Mouse (Mus musculus) kidney, embryonic 16.5 days (tissue): ENCODE data around the gene Btnl4. TPM values are rescaled to one million over a fixed set of nuclear protein-coding genes. Genes with fewer than 3 reads are reported as not detected.
"Not testable (repeated sequence)": the region's sequence is repeated elsewhere in the genome, so short reads cannot be mapped to it uniquely, and the experiment has no call there.

Source experiments
- ATAC-seq: fragments of 200-750 bp; cut with Nextera tagmentation; 2 replicates; pipeline ENCODE4 v1.8.0; 2017; ENCODE audit warnings: moderate TSS enrichment; ENCODE audit not compliant: low FRiP score, low TSS enrichment
- H3K27ac ChIP-seq: fragments of 300-500 bp; sonication (generic); 2 replicates; pipeline ENCODE4 v1.5.1; 2014; ENCODE audit warnings: low read length
- H3K27me3 ChIP-seq: fragments of 300-500 bp; sonication (generic); 2 replicates; pipeline ENCODE4 v1.6.1; 2014; ENCODE audit warnings: low read length, control low read depth, mixed read lengths; ENCODE audit not compliant: insufficient read depth
- H3K36me3 ChIP-seq: fragments of 300-500 bp; sonication (generic); 2 replicates; pipeline ENCODE4 v1.6.1; 2014; ENCODE audit warnings: low read length, control low read depth, mixed read lengths; ENCODE audit not compliant: insufficient read depth
- H3K4me1 ChIP-seq: fragments of 300-500 bp; sonication (generic); 2 replicates; pipeline ENCODE4 v1.6.1; 2014; ENCODE audit warnings: low read length, control low read depth, mixed read lengths; ENCODE audit not compliant: insufficient read depth
- H3K4me2 ChIP-seq: fragments of 300-500 bp; sonication (generic); replicated peaks from 2 replicates; pipeline ENCODE4 v1.6.1; 2014; ENCODE audit warnings: low read depth, low read length
- H3K4me3 ChIP-seq: fragments of 300-500 bp; sonication (generic); 2 replicates; pipeline ENCODE4 v1.5.1; 2014; ENCODE audit warnings: mild to moderate bottlenecking, low read length
- H3K9ac ChIP-seq: fragments of 300-500 bp; sonication (generic); replicated peaks from 2 replicates; pipeline ENCODE4 v1.6.1; 2014; ENCODE audit warnings: low read length
- H3K9me3 ChIP-seq: fragments of 300-500 bp; sonication (generic); 2 replicates; pipeline ENCODE4 v1.6.1; 2016; ENCODE audit warnings: low read length, control low read depth
- WGBS: fragments of 180-500 bp; shearing (Covaris S2); extraction: QIAGEN DNeasy Blood & Tissue Kit; methylation state at CpG from one replicate; pipeline ENCODE4 v1.1.7; 2014; 5-methylcytosine and 5-hydroxymethylcytosine counted together
- polyA plus RNA-seq: library from polyadenylated mRNA; unstranded; fragments of >200 nt; fragmentation: Nextera tagmentation; extraction: Ambion mirVana; gene quantifications from 2 replicates; pipeline ENCODE4 v1.2.1, GENCODE M21; 2015

The Btnl4 gene
- polyA plus RNA-seq, 1 experiment from 2014 or later: not detected

DNA sequence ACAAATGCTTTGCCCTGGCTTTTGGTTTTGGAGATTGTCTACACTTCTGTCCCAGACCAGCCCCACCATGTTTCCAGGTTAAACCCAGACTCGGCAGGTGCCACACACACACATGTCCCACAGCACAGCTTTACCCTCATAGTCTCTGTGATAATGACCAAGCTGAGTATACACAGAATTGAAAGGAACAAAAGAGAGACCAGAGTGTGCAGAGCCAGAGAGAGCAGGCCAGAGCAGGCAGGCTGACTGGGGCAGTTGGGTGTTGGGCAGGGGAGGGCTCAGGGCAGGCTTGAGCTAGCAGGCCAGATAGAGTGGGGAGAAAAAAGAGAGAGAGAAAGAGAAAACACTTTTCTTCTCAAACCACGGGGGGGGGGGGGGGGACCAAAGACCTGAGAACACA lies 19.4 kb upstream of the Btnl4 start:
- ATAC-seq: no peak
- no peaks in the 10 kb centered on the region for H3K9me3 ChIP-seq
- H3K27ac ChIP-seq: no peak overlapping the region
- no peak overlapping the region for H3K4me2 ChIP-seq
- H3K36me3 ChIP-seq: no peaks in the 10 kb centered on the region
- no peak overlapping the region for H3K9ac ChIP-seq
- no peak overlapping the region for H3K4me3 ChIP-seq
- 100% methylated on average over 1 of the region's 2 CpGs for WGBS
- H3K4me1 ChIP-seq: no peaks in the 10 kb centered on the region
- no peaks in the 10 kb centered on the region for H3K27me3 ChIP-seq

DNA sequence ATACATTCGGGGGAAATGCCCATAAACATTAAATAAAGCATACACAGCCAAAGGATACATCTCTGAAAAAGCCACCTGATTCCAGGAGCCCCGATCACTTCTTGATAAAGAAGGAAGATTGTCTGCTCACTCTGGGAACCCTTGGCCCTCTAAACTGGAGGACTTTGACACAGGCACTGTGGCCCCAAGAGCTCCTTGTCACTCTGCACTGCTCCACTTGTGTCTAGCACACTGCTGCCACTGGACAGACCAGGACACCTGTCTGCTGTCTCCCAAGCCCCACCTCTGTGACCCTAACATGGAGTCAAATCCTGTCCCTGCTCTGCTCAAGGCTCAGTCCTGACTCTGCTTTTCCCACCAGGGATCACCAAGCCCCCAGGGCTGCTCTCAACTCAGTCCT lies 18.0 kb upstream of the Btnl4 start:
- H3K36me3 ChIP-seq, H3K4me1 ChIP-seq, H3K4me2 ChIP-seq, H3K9ac ChIP-seq, H3K27me3 ChIP-seq, ATAC-seq, H3K9me3 ChIP-seq, H3K4me3 ChIP-seq, H3K27ac ChIP-seq: not testable (repeated sequence)
- WGBS: 88% methylated on average over 2 of the region's 2 CpGs

DNA sequence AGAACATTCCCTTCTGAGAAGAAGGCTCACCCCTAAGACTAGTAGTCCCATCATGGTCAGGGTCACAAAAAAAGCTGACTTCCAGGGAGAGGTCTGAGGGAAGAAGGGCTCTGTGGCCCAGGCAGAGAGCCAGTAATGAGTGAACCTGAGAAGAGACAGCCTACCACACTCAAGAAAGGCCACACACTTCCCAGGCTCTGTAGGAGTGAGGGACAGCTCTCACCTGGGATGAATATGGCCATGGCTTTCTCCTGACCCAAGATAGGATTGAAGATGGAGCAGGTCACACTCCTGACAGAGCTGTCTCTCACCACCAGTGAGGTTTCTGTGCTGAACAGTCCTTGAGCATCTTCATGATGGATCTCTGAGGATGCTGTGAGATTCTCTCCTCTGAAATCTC lies 15.7 kb upstream of the Btnl4 start:
- H3K4me2 ChIP-seq: no peak overlapping the region
- H3K27ac ChIP-seq: no peak overlapping the region
- H3K9ac ChIP-seq: no peak overlapping the region
- H3K36me3 ChIP-seq: no peaks in the 10 kb centered on the region
- no peaks in the 10 kb centered on the region for H3K27me3 ChIP-seq
- no peak overlapping the region for H3K4me3 ChIP-seq
- H3K9me3 ChIP-seq: no peaks in the 10 kb centered on the region
- no peak for ATAC-seq
- no peaks in the 10 kb centered on the region for H3K4me1 ChIP-seq

DNA sequence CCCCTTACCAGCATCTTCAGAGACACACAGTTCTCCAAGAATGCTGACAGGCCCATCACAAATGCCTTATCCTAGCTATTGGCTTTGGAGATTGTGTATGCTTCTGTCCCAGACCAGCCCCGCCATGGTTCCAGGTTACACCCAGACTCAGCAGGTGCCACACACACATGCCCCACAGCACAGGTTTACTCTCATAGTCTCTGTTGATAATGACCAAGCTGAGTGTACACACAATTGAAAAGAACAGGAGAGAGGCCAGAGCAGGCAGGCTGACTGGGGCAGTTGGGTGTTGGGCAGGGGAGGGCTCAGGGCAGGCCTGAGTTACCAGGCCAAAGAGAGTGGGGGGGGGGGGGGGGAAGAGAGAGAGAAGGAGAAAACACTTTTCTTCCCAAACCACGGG lies 691 bp downstream of the Btnl4 start:
- H3K4me2 ChIP-seq: no peak overlapping the region
- no peaks in the 10 kb centered on the region for H3K4me1 ChIP-seq
- no peaks in the 10 kb centered on the region for H3K36me3 ChIP-seq
- H3K4me3 ChIP-seq: no peak overlapping the region
- no peak overlapping the region for H3K27ac ChIP-seq
- no peaks in the 10 kb centered on the region for H3K27me3 ChIP-seq
- no peaks in the 10 kb centered on the region for H3K9me3 ChIP-seq
- WGBS: 90% methylated on average over 1 of the region's 2 CpGs
- no peak overlapping the region for H3K9ac ChIP-seq
- ATAC-seq: no peak

DNA sequence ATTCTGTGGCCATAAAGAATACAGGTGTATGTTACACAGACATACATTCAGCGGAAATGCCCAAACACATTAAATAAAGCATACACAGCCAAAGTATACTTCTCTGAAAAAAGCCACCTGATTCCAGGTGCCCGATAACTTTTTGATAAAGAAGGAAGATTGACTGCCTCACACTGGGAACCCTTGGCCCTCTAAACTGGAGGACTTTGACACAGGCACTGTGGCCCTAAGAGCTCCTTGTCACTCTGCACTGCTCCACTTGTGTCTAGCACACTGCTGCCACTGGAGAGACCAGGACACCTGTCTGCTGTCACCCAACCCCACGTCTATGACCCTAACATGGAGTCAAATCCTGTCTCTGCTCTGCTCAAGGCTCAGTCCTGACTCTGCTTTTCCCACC lies 2.1 kb downstream of the Btnl4 start:
- WGBS: 69% methylated on average over 3 of the region's 3 CpGs
- H3K9ac ChIP-seq: no peak overlapping the region

DNA sequence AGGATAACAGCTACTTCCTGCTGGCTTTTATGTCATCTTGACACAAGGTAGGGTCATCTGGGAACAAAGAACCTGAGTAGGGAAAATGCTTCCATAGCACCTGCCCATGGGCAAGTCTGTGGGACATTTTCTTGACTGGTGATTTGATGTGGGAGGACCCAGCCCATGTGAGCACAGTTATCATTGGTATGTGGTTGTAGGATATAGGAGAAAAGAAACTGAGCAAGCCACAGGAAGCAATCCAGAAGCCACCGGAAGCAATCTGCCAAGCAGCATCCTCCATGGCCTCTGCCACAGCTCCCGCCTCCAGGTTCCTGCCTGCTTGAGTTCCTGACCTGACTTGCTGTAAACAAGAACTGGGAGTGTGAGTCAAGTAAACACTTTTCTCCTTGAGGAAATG lies 6.6 kb downstream of the Btnl4 start:
- ATAC-seq: no peak
- Histone ChIP-seq H3K4me2 (no peak overlapping the region), H3K27ac (no peak overlapping the region), H3K9ac (no peak overlapping the region), H3K27me3 (no peaks in the 10 kb centered on the region), H3K36me3 (no peaks in the 10 kb centered on the region), H3K9me3 (no peaks in the 10 kb centered on the region), H3K4me1 (no peaks in the 10 kb centered on the region), H3K4me3 (no peak overlapping the region)
- 83% methylated on average over 2 of the region's 2 CpGs for WGBS

More for the DNA sequence above, 2.1 kb downstream of the Btnl4 start:
- no peak for ATAC-seq
- Histone ChIP-seq H3K27me3 (no peaks in the 10 kb centered on the region), H3K9me3 (no peaks in the 10 kb centered on the region), H3K4me3 (no peak overlapping the region), H3K36me3 (no peaks in the 10 kb centered on the region), H3K4me2 (no peak overlapping the region), H3K4me1 (no peaks in the 10 kb centered on the region), H3K27ac (no peak overlapping the region)

DNA sequence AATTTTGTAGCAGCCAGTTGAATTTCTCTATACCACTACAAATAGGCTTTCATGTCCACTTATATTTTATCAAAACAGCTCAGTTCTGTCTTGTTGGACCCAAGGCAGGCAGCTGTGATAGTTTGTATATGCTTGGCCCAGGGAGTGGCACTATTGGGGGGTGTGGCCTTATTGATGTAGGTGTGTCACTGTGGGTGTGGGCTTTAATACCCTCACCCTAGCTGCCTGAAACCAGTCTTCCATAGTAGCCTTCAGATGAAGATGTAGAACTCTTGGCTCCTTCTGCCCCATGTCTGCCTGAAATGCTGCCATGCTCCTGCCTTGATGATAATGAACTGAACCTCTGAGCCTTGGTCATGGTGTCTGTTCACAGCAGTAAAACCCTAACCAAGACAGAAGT lies 11.2 kb downstream of the Btnl4 start:
- H3K9ac ChIP-seq, H3K4me2 ChIP-seq, H3K36me3 ChIP-seq, H3K27ac ChIP-seq, H3K4me3 ChIP-seq, ATAC-seq, H3K27me3 ChIP-seq, H3K4me1 ChIP-seq, H3K9me3 ChIP-seq: not testable (repeated sequence)

DNA sequence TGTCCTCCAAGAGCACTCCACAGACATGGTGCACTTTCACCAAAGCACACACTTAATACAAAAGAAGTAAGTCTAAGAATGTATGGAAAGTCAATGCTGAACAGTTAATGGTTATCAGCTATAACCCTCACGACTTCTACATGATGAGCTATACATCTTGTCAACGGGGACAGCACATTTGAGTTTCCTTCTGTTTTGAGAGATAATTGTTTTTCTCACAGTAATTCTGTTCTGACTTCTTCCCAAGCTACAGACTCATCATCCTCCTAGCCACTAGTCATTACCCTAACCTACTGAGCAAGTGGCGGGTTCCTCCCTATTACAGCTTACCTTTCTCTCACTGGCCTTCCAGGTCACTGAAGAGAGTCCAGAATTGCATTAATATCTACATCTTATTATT lies 17.9 kb downstream of the Btnl4 start:
- no peak overlapping the region for H3K4me2 ChIP-seq
- no peaks in the 10 kb centered on the region for H3K9me3 ChIP-seq
- H3K27me3 ChIP-seq: no peaks in the 10 kb centered on the region
- H3K27ac ChIP-seq: no peak overlapping the region
- H3K9ac ChIP-seq: no peak overlapping the region
- no peaks in the 10 kb centered on the region for H3K36me3 ChIP-seq
- ATAC-seq: no peak
- no peak overlapping the region for H3K4me3 ChIP-seq
- 85% methylated on average over 3 of the region's 3 CpGs for WGBS
- H3K4me1 ChIP-seq: no peaks in the 10 kb centered on the region

DNA sequence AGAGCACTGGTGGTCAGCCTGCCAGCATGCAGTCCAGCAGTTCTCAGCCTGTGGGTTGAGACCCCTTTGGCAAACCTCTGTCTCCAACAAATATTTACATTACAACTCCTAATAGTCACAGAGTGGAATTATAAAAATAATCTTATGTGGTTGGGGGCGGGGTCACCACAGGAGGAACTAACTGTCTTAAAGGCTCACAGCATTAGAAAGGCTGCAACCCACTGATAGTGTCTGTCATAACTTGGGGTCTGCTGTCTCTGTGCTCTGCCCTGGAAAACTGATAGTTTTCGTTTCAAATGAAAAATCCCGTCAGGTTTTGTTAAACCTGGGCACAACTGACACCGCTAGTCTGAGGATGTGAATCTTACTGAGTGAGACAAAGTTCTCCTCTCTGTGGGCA lies 19.4 kb downstream of the Btnl4 start:
- Histone ChIP-seq H3K4me1 (no peaks in the 10 kb centered on the region), H3K9me3 (no peaks in the 10 kb centered on the region), H3K36me3 (no peaks in the 10 kb centered on the region), H3K9ac (no peak overlapping the region), H3K27me3 (no peaks in the 10 kb centered on the region), H3K27ac (no peak overlapping the region), H3K4me3 (no peak overlapping the region), H3K4me2 (no peak overlapping the region)
- no peak for ATAC-seq
- WGBS: 77% methylated on average over 4 of the region's 4 CpGs

DNA sequence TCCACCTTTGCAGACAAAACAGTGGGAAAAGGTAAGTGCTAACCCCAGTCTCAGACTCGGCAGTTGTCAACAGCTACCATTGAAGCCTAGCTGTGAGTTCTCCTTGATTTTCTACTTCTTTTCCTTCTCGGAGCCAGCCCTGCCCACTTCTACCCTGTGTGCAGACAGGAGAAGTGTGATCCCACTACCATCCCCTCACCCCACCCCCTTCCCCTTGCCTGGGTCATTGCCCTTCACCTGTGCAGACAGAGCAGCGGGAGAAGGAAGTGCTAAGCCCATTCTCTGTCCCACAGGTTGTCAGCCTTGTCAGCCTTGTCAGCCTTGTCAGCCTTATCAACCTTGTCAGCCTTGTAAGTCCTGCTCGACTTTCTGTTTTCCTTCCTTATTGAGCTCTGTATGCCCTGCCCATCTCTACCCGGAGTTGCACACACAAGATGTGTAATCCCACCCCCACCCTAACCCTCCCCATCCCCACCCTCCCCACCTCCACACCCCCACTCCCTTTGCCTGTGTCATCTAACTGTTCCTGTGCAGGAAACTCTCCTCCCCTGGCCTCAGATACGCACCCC lies 28.6 kb downstream of the Btnl4 start:
- Histone ChIP-seq H3K36me3 (no peaks in the 10 kb centered on the region), H3K4me1 (no peaks in the 10 kb centered on the region), H3K9me3 (no peaks in the 10 kb centered on the region), H3K4me3 (no peak overlapping the region), H3K27ac (no peak overlapping the region), H3K4me2 (no peak overlapping the region), H3K27me3 (no peaks in the 10 kb centered on the region), H3K9ac (no peak overlapping the region)
- 43% methylated on average over 6 of the region's 6 CpGs for WGBS
- no peak for ATAC-seq

DNA sequence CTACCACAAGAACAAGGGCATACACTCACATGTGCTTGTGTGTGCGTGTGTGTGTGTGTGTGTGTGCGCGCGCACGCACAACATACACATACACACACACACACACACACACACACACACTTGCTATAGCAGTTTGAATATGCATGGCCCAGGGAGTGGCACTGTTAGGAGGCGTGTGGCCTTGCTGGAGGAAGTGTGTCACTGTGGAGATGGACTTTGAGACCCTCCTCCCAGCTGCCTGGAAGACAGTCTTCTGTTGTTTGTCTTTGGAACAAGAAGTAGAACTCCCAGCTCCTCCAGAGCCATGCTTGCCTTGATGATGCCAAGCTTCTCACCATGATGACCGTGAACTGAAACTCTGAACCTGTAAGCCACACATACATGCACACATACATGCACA lies 35.1 kb downstream of the Btnl4 start:
- WGBS: 88% methylated on average over 7 of the region's 7 CpGs
- Histone ChIP-seq H3K4me3 (no peak overlapping the region), H3K4me2 (no peak overlapping the region), H3K9me3 (no peaks in the 10 kb centered on the region), H3K27me3 (no peaks in the 10 kb centered on the region), H3K9ac (no peak overlapping the region), H3K27ac (no peak overlapping the region), H3K36me3 (no peaks in the 10 kb centered on the region), H3K4me1 (no peaks in the 10 kb centered on the region)
- no peak for ATAC-seq
